Mouse (Mus musculus): ENCODE results near the gene 2310050C09Rik. TPM values are rescaled to one million over a fixed set of nuclear protein-coding genes. Genes with fewer than 3 reads are reported as not detected.

The 2310050C09Rik gene
- polyA plus RNA-seq, 1 experiment from 2014 or later: not detected

DNA sequence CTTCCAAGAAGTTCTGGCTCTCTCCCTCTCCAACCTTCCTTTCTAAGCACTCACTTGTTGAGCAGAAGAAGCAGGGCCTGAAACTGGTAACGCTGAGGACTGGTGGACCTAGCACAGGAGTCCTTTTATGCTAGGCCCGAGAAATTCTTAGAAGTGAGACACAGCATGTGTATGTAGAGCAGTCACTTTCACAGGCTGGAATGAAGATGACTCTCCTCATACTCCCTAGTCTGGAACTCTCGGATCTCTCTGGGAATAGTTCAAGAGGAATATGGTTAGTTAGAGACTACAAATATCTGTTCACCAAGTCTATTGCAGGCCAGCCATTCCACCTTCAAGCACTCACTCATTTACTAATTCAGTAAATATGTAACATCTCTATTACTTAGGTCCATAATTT lies 18.8 kb downstream of the 2310050C09Rik start, which contains the start of gene Lce1l:
Lce1l (minus strand) TSS at position 101 of the 400 bp plus-strand sequence.
- Histone ChIP-seq H3K9me3 (ENCODE audit: low read depth, low read length) (no peaks in the 10 kb centered on the region), H3K36me3 (ENCODE audit: insufficient read depth) (no peaks in the 10 kb centered on the region), H3K4me3 (ENCODE audit: low read depth, low read length) (no peak within 1 kb of the TSS), H3K4me1 (ENCODE audit: insufficient read depth) (no peaks in the 10 kb centered on the region), H3K27me3 (ENCODE audit: insufficient read depth, low read length) (no peaks in the 10 kb centered on the region), H3K9ac (no peak within 1 kb of the TSS), H3K4me2 (no peak within 1 kb of the TSS), H3K27ac (ENCODE audit: low read depth) (no peak within 1 kb of the TSS)
- DNase-seq (no peak), ATAC-seq (ENCODE audit: insufficient read depth) (no peak)
- TF ChIP-seq CTCF (IDR thresholded peaks at IDR 0.05; ENCODE audit: low read depth): no peak
- 85% methylated on average over 3 of the region's 3 CpGs for WGBS

DNA sequence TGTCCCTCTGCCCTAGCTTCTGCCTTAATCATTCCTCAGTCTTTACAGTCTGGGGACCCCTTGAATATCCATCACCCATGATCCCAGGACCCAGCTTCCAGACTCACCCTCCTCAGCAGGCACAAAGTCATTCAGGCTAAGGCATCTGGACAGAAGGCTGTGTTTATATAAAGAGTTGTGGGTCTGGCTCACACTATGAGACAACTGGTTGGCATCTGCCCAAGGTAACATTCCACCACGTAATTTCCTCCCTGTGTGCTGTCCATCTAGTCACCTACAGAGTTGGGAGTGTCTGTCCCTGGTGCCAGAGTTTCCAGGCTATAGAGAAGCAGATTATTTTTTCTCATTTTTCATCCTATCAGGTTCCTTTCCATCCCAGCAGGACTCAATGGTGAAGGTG lies 42.9 kb downstream of the 2310050C09Rik start, which contains the start of gene Kprp:
Kprp (minus strand) TSS at position 140 of the 400 bp plus-strand sequence.
- H3K4me1 ChIP-seq (ENCODE audit: insufficient read depth): no peaks in the 10 kb centered on the region
- no peaks in the 10 kb centered on the region for H3K27me3 ChIP-seq (ENCODE audit: insufficient read depth, low read length)
- no peaks in the 10 kb centered on the region for H3K36me3 ChIP-seq (ENCODE audit: insufficient read depth)
- H3K4me2 ChIP-seq: no peak within 1 kb of the TSS
- DNase-seq: peak; percentile 37
- no peaks in the 10 kb centered on the region for H3K9me3 ChIP-seq (ENCODE audit: low read depth, low read length)
- H3K9ac ChIP-seq: no peak within 1 kb of the TSS
- no peak within 1 kb of the TSS for H3K27ac ChIP-seq (ENCODE audit: low read depth)
- WGBS: 8% methylated on average over 1 of the region's 1 CpGs
- H3K4me3 ChIP-seq (ENCODE audit: low read depth, low read length): no peak within 1 kb of the TSS
- no peak for TF ChIP-seq CTCF (IDR thresholded peaks at IDR 0.05; ENCODE audit: low read depth)
- peak; percentile 62; the same call in 1 of the 2 replicates for ATAC-seq (ENCODE audit: insufficient read depth)

DNA sequence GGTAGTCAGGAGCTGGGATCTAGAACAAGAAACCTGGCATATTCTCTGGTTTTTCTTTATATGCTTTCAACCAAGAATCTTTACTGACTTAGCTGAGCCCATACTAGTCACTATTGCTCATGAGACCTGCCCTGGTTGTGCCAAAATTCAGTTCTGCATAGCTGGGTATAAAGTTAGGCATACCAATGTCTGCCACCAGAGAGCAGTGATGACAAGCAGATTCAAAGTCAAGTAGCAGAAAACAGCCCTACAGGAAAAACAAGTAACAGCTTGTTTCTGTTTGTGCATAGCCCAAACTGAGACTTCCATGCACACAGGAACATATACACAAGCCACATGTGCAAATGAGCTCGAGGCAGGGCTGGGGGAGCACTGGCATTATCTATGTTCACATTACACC lies 44.2 kb downstream of the 2310050C09Rik start:
- 7% methylated on average over 1 of the region's 1 CpGs for WGBS
- Histone ChIP-seq H3K9ac (no peak overlapping the region), H3K36me3 (ENCODE audit: insufficient read depth) (no peaks in the 10 kb centered on the region), H3K4me2 (no peak overlapping the region), H3K4me3 (ENCODE audit: low read depth, low read length) (no peak overlapping the region), H3K4me1 (ENCODE audit: insufficient read depth) (no peaks in the 10 kb centered on the region), H3K27ac (ENCODE audit: low read depth) (no peak overlapping the region), H3K9me3 (ENCODE audit: low read depth, low read length) (no peaks in the 10 kb centered on the region), H3K27me3 (ENCODE audit: insufficient read depth, low read length) (no peaks in the 10 kb centered on the region)
- no peak for ATAC-seq (ENCODE audit: insufficient read depth)
- TF ChIP-seq CTCF (IDR thresholded peaks at IDR 0.05; ENCODE audit: low read depth): peak; percentile 22; the same call in 1 of the 2 replicates
- DNase-seq: peak; percentile 1

Other genes with a start within 250 kb of the 2310050C09Rik start
- gene Lce6a, start 248.6 kb downstream of the 2310050C09Rik start, polyA plus RNA-seq (2014; fragmentation: Nextera tagmentation; extraction: Ambion mirVana): not detected in 2 replicates
- gene Lce1a1, start 221.9 kb downstream of the 2310050C09Rik start, polyA plus RNA-seq (2014; fragmentation: Nextera tagmentation; extraction: Ambion mirVana): not detected in 2 replicates
- gene Lce1b, start 213.3 kb downstream of the 2310050C09Rik start, polyA plus RNA-seq (2014; fragmentation: Nextera tagmentation; extraction: Ambion mirVana): not detected in 2 replicates
- gene Lce1a2, start 199.9 kb downstream of the 2310050C09Rik start, polyA plus RNA-seq (2014; fragmentation: Nextera tagmentation; extraction: Ambion mirVana): not detected in 2 replicates
- not detected in 2 replicates for gene Lce1c, start 191.0 kb downstream of the 2310050C09Rik start, polyA plus RNA-seq (2014; fragmentation: Nextera tagmentation; extraction: Ambion mirVana)
- gene Lce1d, start 183.0 kb downstream of the 2310050C09Rik start, polyA plus RNA-seq (2014; fragmentation: Nextera tagmentation; extraction: Ambion mirVana): not detected in 2 replicates
- not detected in 2 replicates for gene Lce1e, start 161.1 kb downstream of the 2310050C09Rik start, polyA plus RNA-seq (2014; fragmentation: Nextera tagmentation; extraction: Ambion mirVana)
- not detected in 2 replicates for gene Lce1f, start 149.9 kb downstream of the 2310050C09Rik start, polyA plus RNA-seq (2014; fragmentation: Nextera tagmentation; extraction: Ambion mirVana)
- not detected in 2 replicates for gene Gm38119, start 131.1 kb downstream of the 2310050C09Rik start, polyA plus RNA-seq (2014; fragmentation: Nextera tagmentation; extraction: Ambion mirVana)
- gene Lce1g, start 117.9 kb downstream of the 2310050C09Rik start, polyA plus RNA-seq (2014; fragmentation: Nextera tagmentation; extraction: Ambion mirVana): not detected in 2 replicates
- gene Lce1h, start 105.2 kb downstream of the 2310050C09Rik start, polyA plus RNA-seq (2014; fragmentation: Nextera tagmentation; extraction: Ambion mirVana): not detected in 2 replicates
- not detected in 2 replicates for gene Lce1i, start 91.3 kb downstream of the 2310050C09Rik start, polyA plus RNA-seq (2014; fragmentation: Nextera tagmentation; extraction: Ambion mirVana)
- gene Lce1j, start 79.7 kb downstream of the 2310050C09Rik start, polyA plus RNA-seq (2014; fragmentation: Nextera tagmentation; extraction: Ambion mirVana): not detected in 2 replicates
- gene Lce1k, start 62.3 kb downstream of the 2310050C09Rik start, polyA plus RNA-seq (2014; fragmentation: Nextera tagmentation; extraction: Ambion mirVana): not detected in 2 replicates
- gene Kprp, start 43.0 kb downstream of the 2310050C09Rik start, polyA plus RNA-seq (2014; fragmentation: Nextera tagmentation; extraction: Ambion mirVana): not detected in 2 replicates
- gene Lce1l, start 18.9 kb downstream of the 2310050C09Rik start, polyA plus RNA-seq (2014; fragmentation: Nextera tagmentation; extraction: Ambion mirVana): not detected in 2 replicates
- not detected in 2 replicates for gene Lce3a, start 56.0 kb upstream of the 2310050C09Rik start, polyA plus RNA-seq (2014; fragmentation: Nextera tagmentation; extraction: Ambion mirVana)
- gene Lce3b, start 62.8 kb upstream of the 2310050C09Rik start, polyA plus RNA-seq (2014; fragmentation: Nextera tagmentation; extraction: Ambion mirVana): not detected in 2 replicates
- not detected in 2 replicates for gene Lce3c, start 74.3 kb upstream of the 2310050C09Rik start, polyA plus RNA-seq (2014; fragmentation: Nextera tagmentation; extraction: Ambion mirVana)
- not detected in 2 replicates for gene Lce3d, start 87.2 kb upstream of the 2310050C09Rik start, polyA plus RNA-seq (2014; fragmentation: Nextera tagmentation; extraction: Ambion mirVana)
- gene Lce3e, start 96.8 kb upstream of the 2310050C09Rik start, polyA plus RNA-seq (2014; fragmentation: Nextera tagmentation; extraction: Ambion mirVana): not detected in 2 replicates
- not detected in 2 replicates for gene Lce3f, start 122.0 kb upstream of the 2310050C09Rik start, polyA plus RNA-seq (2014; fragmentation: Nextera tagmentation; extraction: Ambion mirVana)
- gene Crct1, start 145.5 kb upstream of the 2310050C09Rik start, polyA plus RNA-seq (2014; fragmentation: Nextera tagmentation; extraction: Ambion mirVana): not detected in 2 replicates
- gene Lce1m, start 148.8 kb upstream of the 2310050C09Rik start, polyA plus RNA-seq (2014; fragmentation: Nextera tagmentation; extraction: Ambion mirVana): not detected in 2 replicates
- not detected in 2 replicates for gene Gm4858, start 198.6 kb upstream of the 2310050C09Rik start, polyA plus RNA-seq (2014; fragmentation: Nextera tagmentation; extraction: Ambion mirVana)

Measured in lung, embryonic 14.5 days (tissue).